8 mouse cellular contexts compared by ENCODE assay signal in the genomic region with DNA sequence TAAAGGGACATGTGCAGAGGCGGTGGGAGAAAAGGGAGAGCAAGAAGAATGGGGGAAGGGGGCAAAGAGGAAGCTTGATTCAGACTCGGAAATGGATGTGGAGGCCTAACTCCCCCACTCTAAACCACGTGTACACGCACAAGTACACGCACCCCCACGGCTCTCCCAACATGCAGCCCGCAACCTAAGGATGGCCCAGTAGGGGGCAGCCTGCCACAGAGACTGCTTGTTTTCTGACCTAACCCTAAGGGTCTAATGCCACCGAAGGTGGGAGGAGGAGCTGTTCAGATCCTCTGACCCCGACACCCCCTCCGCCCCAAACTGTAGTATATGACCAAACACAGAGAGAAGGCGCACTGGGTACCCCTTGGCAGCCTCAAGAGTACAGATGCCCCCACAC. TPM values are rescaled to one million over a fixed set of nuclear protein-coding genes. Genes with fewer than 3 reads are reported as not detected.
DNase-seq lines count a peak whose midpoint lies in the region; ATAC-seq and TF ChIP-seq lines count a peak whose summit lies in the region.

No protein-coding gene starts in this region.

- no peaks in the 10 kb centered on the region for H3K9me3 ChIP-seq in E14TG2a.4 (ENCODE audit: low read length)
- H3K9me3 ChIP-seq in forebrain, embryonic 10.5 days = no peaks in the 10 kb centered on the region
- no peaks in the 10 kb centered on the region for H3K9me3 ChIP-seq in hindbrain, embryonic 11.5 days (ENCODE audit: control insufficient read depth, low read length)
- H3K9me3 ChIP-seq in lung, embryonic 14.5 days (ENCODE audit: low read depth, low read length) = no peaks in the 10 kb centered on the region

- peak; percentile 53 for ATAC-seq in hindbrain, embryonic 11.5 days (ENCODE audit: low FRiP score)
- peak; percentile 47 for ATAC-seq in lung, embryonic 14.5 days (ENCODE audit: insufficient read depth)

- H3K4me1 ChIP-seq in E14TG2a.4 (replicated peaks; ENCODE audit: low read depth, low read length) = peaks cover 34% of the 10 kb centered on the region
- H3K4me1 ChIP-seq in forebrain, embryonic 10.5 days = peaks cover 37% of the 10 kb centered on the region
- no peaks in the 10 kb centered on the region for H3K4me1 ChIP-seq in hindbrain, embryonic 11.5 days (replicated peaks; ENCODE audit: control insufficient read depth, insufficient read depth, low read length)
- no peaks in the 10 kb centered on the region for H3K4me1 ChIP-seq in lung, embryonic 14.5 days (ENCODE audit: insufficient read depth)
- H3K4me1 ChIP-seq in olfactory bulb, adult 2 months (ENCODE audit: control insufficient read depth, insufficient read depth, low read length) = peaks cover 35% of the 10 kb centered on the region

- TF ChIP-seq POLR2A in olfactory bulb, adult 2 months (IDR thresholded peaks at IDR 0.05; ENCODE audit: insufficient read depth, low read depth, low read length) = no peak

- peaks cover 67% of the 10 kb centered on the region for H3K27me3 ChIP-seq in E14TG2a.4 (ENCODE audit: insufficient read depth, low read length)
- H3K27me3 ChIP-seq in forebrain, embryonic 10.5 days (ENCODE audit: poor library complexity, severe bottlenecking) = peaks cover 55% of the 10 kb centered on the region
- peaks cover 5% of the 10 kb centered on the region; the same call in 1 of the 2 replicates for H3K27me3 ChIP-seq in hindbrain, embryonic 11.5 days (ENCODE audit: control insufficient read depth, insufficient read depth, low read length)
- H3K27me3 ChIP-seq in lung, embryonic 14.5 days (ENCODE audit: insufficient read depth, low read length) = no peaks in the 10 kb centered on the region

- DNase-seq in adrenal gland, postnatal 10 days = peak; percentile 63
- peak; percentile 68 for DNase-seq in forebrain, embryonic 10.5 days (ENCODE audit: extremely low spot score, low spot score)
- DNase-seq in hindbrain, embryonic 11.5 days (ENCODE audit: low spot score) = peak; percentile 82
- DNase-seq in layer of hippocampus, adult 9-11 months = peak; percentile 92
- peak; percentile 81 for DNase-seq in lung, embryonic 14.5 days
- peak; percentile 81 for DNase-seq in thymus, postnatal 4 days

- no peaks in the 10 kb centered on the region for H3K36me3 ChIP-seq in E14TG2a.4 (ENCODE audit: insufficient read depth, low read length)
- H3K36me3 ChIP-seq in forebrain, embryonic 10.5 days (replicated peaks) = no peaks in the 10 kb centered on the region
- no peaks in the 10 kb centered on the region for H3K36me3 ChIP-seq in hindbrain, embryonic 11.5 days (ENCODE audit: control insufficient read depth, insufficient read depth, low read length)
- H3K36me3 ChIP-seq in lung, embryonic 14.5 days (ENCODE audit: insufficient read depth) = no peaks in the 10 kb centered on the region

- H3K9ac ChIP-seq in hindbrain, embryonic 11.5 days (ENCODE audit: low read depth, low read length) = peak overlapping the region; percentile 69
- H3K9ac ChIP-seq in lung, embryonic 14.5 days = peak overlapping the region; percentile 57

- peak overlapping the region; percentile 69 for H3K4me3 ChIP-seq in E14TG2a.4 (replicated peaks; ENCODE audit: low read length)
- peak overlapping the region; percentile 57 for H3K4me3 ChIP-seq in forebrain, embryonic 10.5 days
- peak overlapping the region; percentile 43 for H3K4me3 ChIP-seq in hindbrain, embryonic 11.5 days (ENCODE audit: low read depth, low read length)
- H3K4me3 ChIP-seq in lung, embryonic 14.5 days (ENCODE audit: low read depth, low read length) = peak overlapping the region; percentile 43
- peak overlapping the region; percentile 52 for H3K4me3 ChIP-seq in olfactory bulb, adult 2 months (ENCODE audit: insufficient read depth, low read depth, low read length)

- peak overlapping the region; percentile 88 for H3K4me2 ChIP-seq in hindbrain, embryonic 11.5 days (replicated peaks; ENCODE audit: low read depth, low read length)
- peak overlapping the region; percentile 94 for H3K4me2 ChIP-seq in lung, embryonic 14.5 days

- peak overlapping the region; percentile 83 for H3K27ac ChIP-seq in forebrain, embryonic 10.5 days
- H3K27ac ChIP-seq in hindbrain, embryonic 11.5 days (ENCODE audit: low read depth, low read length) = no peak overlapping the region
- no peak overlapping the region for H3K27ac ChIP-seq in lung, embryonic 14.5 days (ENCODE audit: low read depth)
- H3K27ac ChIP-seq in olfactory bulb, adult 2 months (ENCODE audit: insufficient read depth, low read depth, low read length) = peak overlapping the region; percentile 98

- TF ChIP-seq CTCF in E14TG2a.4 (conservative IDR thresholded peaks at IDR 0.05; ENCODE audit: low read length) = peak; percentile 57
- peak; percentile 77 for TF ChIP-seq CTCF in lung, embryonic 14.5 days (IDR thresholded peaks at IDR 0.05; ENCODE audit: low read depth)
- TF ChIP-seq CTCF in olfactory bulb, adult 2 months (IDR thresholded peaks at IDR 0.05; ENCODE audit: insufficient read depth, low read depth, low read length) = peak; percentile 55; the same call in 1 of the 2 replicates

- 3% methylated on average over 11 of the region's 11 CpGs for WGBS in forebrain, embryonic 10.5 days
- WGBS in hindbrain, embryonic 11.5 days = under 1% methylated on average over 11 of the region's 11 CpGs
- WGBS in lung, embryonic 14.5 days = 2% methylated on average over 11 of the region's 11 CpGs
- 2% methylated on average over 11 of the region's 11 CpGs for WGBS in olfactory bulb, adult 2 months

RNA-seq across cellular contexts. Expression of a gene that starts 1.3 kb away (rescaled TPM):
- total RNA-seq in adrenal gland, postnatal 10 days (2021) = 1 to 10 TPM; 2.1 to 2.5 TPM
- not detected in 2 replicates for polyA plus RNA-seq in forebrain, embryonic 10.5 days (2016; fragmentation: Nextera tagmentation; extraction: Ambion mirVana)
- polyA plus RNA-seq in hindbrain, embryonic 11.5 days (2014; fragmentation: Nextera tagmentation; extraction: Ambion mirVana) = 0.13 and 0.20 TPM in 2 replicates
- 0.05 and 0.08 TPM in 2 replicates for polyA plus RNA-seq in lung, embryonic 14.5 days (2014; fragmentation: Nextera tagmentation; extraction: Ambion mirVana)
- polyA plus RNA-seq in olfactory bulb, adult 2 months (2012; ENCODE audit: insufficient read depth, insufficient read length, low replicate concordance, missing spikeins) = not detected in 2 replicates

RNA-seq across cellular contexts. Expression of a gene that starts 44.5 kb away (rescaled TPM):
- total RNA-seq in adrenal gland, postnatal 10 days (2021) = not detected
- 0.06 TPM in 1 of 2 replicates, not detected in the other for polyA plus RNA-seq in forebrain, embryonic 10.5 days (2016; fragmentation: Nextera tagmentation; extraction: Ambion mirVana)
- polyA plus RNA-seq in hindbrain, embryonic 11.5 days (2014; fragmentation: Nextera tagmentation; extraction: Ambion mirVana) = 0.77 and 0.88 TPM in 2 replicates
- polyA plus RNA-seq in lung, embryonic 14.5 days (2014; fragmentation: Nextera tagmentation; extraction: Ambion mirVana) = not detected in 2 replicates
- polyA plus RNA-seq in olfactory bulb, adult 2 months (2012; ENCODE audit: insufficient read depth, insufficient read length, low replicate concordance, missing spikeins) = not detected in 2 replicates

Comparison
In these comparisons a context has a peak if more than half of its experiments do, and no peak if none do; other contexts are left out.
1. H3K27ac ChIP-seq: peak in forebrain, embryonic 10.5 days (single experiment) and olfactory bulb, adult 2 months (single experiment); none in hindbrain, embryonic 11.5 days (single experiment) and lung, embryonic 14.5 days (single experiment).
2. Peak in every context shown above with its lines, with median percentiles within 50 percentile points of each other: H3K4me3 ChIP-seq, CTCF ChIP-seq and DNase-seq.